Mouse (Mus musculus): Measurements from ENCODE around the gene Slc22a23. TPM values are rescaled to one million over a fixed set of nuclear protein-coding genes. Genes with fewer than 3 reads are reported as not detected.

The Slc22a23 gene
- polyA plus RNA-seq, 1 experiment from 2014 or later, result 70.6 TPM

DNA sequence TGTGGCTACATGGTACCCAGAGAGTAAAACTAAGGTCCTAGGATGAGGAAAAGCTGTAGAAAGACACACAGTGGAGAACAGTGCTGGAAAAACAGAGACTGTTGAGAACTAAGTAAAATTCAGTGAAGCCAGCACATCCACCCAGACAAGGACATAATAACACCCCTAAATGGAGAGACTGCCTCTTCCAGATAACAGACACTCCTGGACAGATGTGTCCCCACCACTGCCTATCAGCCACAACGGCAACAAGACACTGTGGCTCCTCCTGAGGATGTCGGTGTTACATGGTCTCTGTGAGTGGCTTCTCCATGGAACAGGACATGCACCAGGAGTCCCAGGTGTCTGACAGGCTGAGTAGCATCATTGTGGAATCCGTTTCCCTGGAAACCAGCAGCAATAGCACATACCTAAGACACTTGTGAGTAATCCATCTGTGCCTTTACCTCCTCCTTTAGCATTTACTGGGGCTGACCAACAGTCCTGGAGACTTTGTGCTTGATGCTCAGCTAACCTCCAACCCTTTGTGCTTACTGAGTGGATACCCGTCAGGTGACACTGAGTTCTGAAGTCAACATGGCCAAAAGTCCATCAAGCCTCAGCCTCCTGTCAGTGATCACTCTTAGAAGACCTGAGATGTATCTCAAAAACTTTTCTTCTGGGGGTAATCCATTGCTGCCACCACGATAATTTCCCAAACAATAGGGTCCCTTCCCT lies 73.9 kb downstream of the Slc22a23 start:
- TF ChIP-seq CTCF (IDR thresholded peaks at IDR 0.05), result no peak
- ATAC-seq (no peak), DNase-seq (ENCODE audit: low read depth, low spot score) (no peak)
- H3K27me3 ChIP-seq, result no peaks in the 10 kb centered on the region
- in situ Hi-C loops (cut with MboI; ENCODE audit: low pct_unique_long_range_greater_than_20kb), result no loop called here
- POLR2A ChIA-PET, result no interaction called here
- CTCF ChIA-PET, result interaction anchor here (1.0 to 1.3 kb wide), 2 partner anchors 9 to 11 kb away, joined by 3 read pairs; no protein-coding TSS in a partner anchor

DNA sequence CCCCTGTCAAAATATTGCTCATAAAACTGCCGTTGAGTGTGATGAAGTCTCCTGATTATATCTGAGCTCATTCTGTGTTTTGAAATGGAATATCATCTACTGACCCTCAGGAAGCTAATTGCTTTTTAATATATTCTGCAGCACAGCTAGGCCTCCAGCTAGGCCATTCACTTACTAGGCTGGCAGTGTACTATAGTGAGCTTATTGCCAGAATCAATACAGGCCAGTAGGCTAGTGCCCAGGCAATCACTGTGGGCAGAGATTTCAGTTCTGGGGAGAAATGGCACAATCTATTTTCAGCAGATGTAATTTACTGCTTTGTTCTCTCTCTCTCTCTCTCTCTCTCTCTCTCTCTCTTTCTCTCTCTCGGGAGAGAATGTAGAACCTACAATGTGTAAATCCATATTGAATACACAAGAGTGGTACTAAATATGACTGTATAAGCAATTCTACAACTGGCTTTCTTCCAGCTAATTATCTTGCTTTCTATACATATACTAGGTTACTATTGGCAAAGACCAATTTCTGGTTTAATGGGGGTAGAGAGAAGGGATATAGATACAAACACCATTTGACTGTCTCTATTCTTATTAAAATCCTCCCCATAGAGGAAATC lies 75.5 kb downstream of the Slc22a23 start:
- ChIA-PET CTCF (interaction anchor here (1.2 to 1.5 kb wide), 4 partner anchors 9 to 44 kb away, joined by 4 to 5 read pairs (median 4); no protein-coding TSS in a partner anchor), POLR2A (interaction anchor here (0.7 kb wide), 1 partner anchor 13 kb away, joined by 3 read pairs; no protein-coding TSS in a partner anchor)
- H3K27me3 ChIP-seq, result no peaks in the 10 kb centered on the region
- DNase-seq (ENCODE audit: low read depth, low spot score) (no peak), ATAC-seq (no peak)
- TF ChIP-seq CTCF (IDR thresholded peaks at IDR 0.05), result no peak
- in situ Hi-C loops (cut with MboI; ENCODE audit: low pct_unique_long_range_greater_than_20kb), result no loop called here

DNA sequence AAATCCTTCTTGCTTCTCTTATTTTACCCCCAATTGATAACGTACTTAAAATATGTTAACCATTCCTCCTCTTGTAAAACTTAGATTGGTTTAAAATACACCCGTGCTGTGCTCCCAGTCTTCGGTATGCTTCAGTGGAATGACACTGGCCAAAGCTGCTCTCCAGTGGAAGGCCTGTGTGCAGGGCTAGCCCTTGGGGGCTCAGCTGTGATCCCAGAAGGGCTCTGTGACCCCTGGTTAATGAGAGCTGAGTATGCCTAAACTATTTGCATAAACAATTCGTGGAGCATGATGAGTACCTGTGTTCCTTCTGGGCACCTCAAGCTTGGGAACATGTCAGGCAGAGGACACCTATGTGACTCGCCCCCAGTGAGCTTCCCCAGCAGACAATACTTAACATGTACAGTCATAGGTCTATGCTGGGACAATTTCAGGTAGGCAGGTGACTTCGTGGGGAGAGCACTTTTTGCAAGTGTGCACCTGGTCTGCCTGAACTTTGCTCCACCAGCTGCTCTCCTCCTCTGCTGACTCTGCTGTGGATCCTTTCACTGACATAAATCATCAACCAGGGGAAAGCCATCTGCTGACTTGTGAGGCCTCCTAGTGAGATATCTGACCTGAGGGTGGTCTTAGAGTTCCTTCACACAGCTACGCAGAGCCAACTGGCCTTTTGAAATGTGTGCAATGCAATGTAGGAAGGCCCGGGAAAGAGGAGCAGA lies 77.9 kb downstream of the Slc22a23 start:
- in situ Hi-C loops (cut with MboI; ENCODE audit: low pct_unique_long_range_greater_than_20kb), result no loop called here
- ChIA-PET POLR2A (no interaction called here), CTCF (interaction anchor here (1.3 to 1.6 kb wide), 2 partner anchors 10 to 12 kb away, joined by 5 read pairs; no protein-coding TSS in a partner anchor)
- ATAC-seq (no peak), DNase-seq (ENCODE audit: low read depth, low spot score) (no peak)
- no peak for TF ChIP-seq CTCF (IDR thresholded peaks at IDR 0.05)
- no peaks in the 10 kb centered on the region for H3K27me3 ChIP-seq

DNA sequence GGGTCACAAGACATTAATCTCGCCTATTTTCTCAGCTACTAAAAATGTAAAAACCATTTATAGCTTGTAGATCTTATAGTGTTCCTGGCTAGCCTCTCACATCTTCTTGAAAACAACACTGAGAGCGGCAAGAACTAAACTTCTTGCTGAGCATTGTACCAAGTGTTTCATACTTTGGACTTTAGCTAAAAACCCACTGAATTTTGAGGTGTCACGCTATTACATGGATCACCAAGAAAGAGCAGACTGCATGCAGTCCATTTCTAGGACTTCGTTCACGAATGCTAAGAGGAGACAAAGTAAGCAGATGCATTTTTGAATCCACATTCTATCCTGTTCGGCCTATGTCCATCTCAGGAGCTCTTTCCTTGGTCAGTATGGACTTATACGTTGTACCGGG lies 78.9 kb downstream of the Slc22a23 start:
- TF ChIP-seq CTCF (IDR thresholded peaks at IDR 0.05), result no peak
- ATAC-seq, result no peak
- ChIA-PET POLR2A (interaction anchor here (0.8 kb wide), 1 partner anchor 84 kb away, joined by 3 read pairs; no protein-coding TSS in a partner anchor), CTCF (interaction anchor here (1.1 to 1.3 kb wide), 2 partner anchors 9 to 23 kb away, joined by 3 to 5 read pairs; no protein-coding TSS in a partner anchor)
- DNase-seq (ENCODE audit: low read depth, low spot score), result no peak
- in situ Hi-C loops (cut with MboI; ENCODE audit: low pct_unique_long_range_greater_than_20kb), result no loop called here
- H3K27me3 ChIP-seq, result no peaks in the 10 kb centered on the region

DNA sequence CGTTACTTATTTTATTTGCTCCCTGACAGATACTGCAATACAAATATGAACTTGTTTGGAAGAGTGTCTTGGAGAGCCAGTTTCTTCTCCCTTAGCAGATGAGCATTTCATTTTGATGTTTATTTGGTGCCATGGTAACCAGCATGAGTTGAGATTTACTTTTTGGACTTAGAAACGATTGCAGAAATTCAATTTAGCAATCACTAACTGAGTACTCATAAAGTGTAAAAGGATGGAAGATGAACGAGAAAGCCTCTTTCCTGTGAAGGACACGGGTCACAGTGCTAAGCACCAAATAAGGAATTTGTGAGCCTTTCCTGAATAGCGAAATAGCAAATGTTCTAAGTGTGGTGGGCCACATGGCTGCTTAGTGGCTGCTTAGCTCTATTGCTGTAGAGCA lies 79.4 kb downstream of the Slc22a23 start:
- no peak for ATAC-seq
- in situ Hi-C loops (cut with MboI; ENCODE audit: low pct_unique_long_range_greater_than_20kb), result no loop called here
- ChIA-PET CTCF (interaction anchor here (1.1 kb wide), 1 partner anchor 24 kb away, joined by 3 read pairs; no protein-coding TSS in a partner anchor), POLR2A (interaction anchor here (0.8 kb wide), 1 partner anchor 84 kb away, joined by 3 read pairs; no protein-coding TSS in a partner anchor)
- TF ChIP-seq CTCF (IDR thresholded peaks at IDR 0.05), result no peak
- no peak for DNase-seq (ENCODE audit: low read depth, low spot score)
- H3K27me3 ChIP-seq, result no peaks in the 10 kb centered on the region

DNA sequence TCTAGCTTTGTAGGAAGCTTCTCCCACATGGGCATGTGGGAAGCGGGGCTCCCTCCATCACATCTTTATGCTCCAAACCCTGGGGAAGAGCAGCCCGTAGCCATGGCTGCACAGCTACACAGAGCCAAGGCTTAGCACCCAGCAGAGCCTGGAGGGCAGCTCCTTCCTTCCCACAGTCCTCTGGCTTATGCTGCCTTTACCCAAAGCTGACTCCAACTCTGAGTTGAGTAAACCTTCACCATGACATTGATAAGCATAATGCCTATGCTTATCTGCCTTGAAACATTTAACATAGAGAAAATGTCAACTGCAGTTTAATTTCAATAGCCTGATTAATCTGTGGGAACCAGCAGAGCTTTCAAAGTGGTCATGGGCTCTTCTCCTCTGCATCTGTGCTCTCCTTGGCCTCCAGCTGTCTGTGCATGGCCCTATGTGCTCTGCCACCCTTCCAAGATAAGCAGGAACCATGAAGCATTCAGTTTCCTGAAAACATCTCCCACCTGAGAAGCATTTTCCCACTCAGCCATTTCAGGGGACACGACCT lies 79.9 kb downstream of the Slc22a23 start:
- in situ Hi-C loops (cut with MboI; ENCODE audit: low pct_unique_long_range_greater_than_20kb), result no loop called here
- DNase-seq (ENCODE audit: low read depth, low spot score), result no peak
- CTCF ChIA-PET, result no interaction called here

DNA sequence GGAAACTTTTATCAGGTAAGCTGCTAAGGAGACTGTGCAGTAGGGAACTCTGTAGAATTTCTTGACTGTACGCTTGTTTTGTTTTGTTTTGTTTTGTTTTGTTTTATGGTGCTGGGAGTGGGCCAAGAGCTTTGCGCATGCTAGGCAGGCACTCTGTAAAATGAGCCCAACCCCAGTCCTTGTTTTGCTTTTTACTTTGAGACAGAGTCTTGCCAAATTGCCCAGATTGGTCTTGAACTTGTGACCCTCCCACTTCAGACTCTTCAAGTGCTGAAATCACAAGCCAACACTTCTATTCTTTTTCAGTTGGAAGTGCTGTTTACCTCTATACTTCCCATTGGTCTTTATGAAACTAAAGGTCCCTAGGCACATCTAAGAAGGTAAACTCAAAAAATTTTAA lies 80.5 kb downstream of the Slc22a23 start:
- no peaks in the 10 kb centered on the region for H3K27me3 ChIP-seq
- DNase-seq (ENCODE audit: low read depth, low spot score) (no peak), ATAC-seq (no peak)
- CTCF ChIA-PET, result no interaction called here
- in situ Hi-C loops (cut with MboI; ENCODE audit: low pct_unique_long_range_greater_than_20kb), result no loop called here
- TF ChIP-seq CTCF (IDR thresholded peaks at IDR 0.05), result no peak
- POLR2A ChIA-PET, result no interaction called here

More for the DNA sequence above, 79.9 kb downstream of the Slc22a23 start:
- TF ChIP-seq CTCF (IDR thresholded peaks at IDR 0.05), result no peak
- no peaks in the 10 kb centered on the region for H3K27me3 ChIP-seq
- POLR2A ChIA-PET, result no interaction called here
- no peak for ATAC-seq

DNA sequence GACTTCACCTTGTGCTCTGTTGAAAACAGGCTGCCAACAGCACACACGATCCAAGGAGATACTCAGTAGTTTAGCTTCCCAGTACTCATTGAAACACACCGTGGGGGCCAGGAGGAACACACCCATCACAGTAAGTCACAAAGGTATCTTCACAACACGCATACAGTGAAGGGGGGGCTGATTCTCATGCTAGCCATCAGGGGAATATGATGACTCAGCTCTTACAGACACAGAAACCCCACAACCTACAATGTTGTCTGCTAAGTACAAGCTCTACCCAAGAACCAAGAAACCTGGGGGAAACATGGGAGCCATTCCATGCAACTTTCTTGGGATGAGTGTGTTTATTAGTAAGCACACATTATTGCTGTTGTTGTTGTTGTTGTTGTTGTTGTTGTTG lies 86.2 kb downstream of the Slc22a23 start:
- no peak for ATAC-seq
- no peak for TF ChIP-seq CTCF (IDR thresholded peaks at IDR 0.05)
- CTCF ChIA-PET, result interaction anchor here (0.9 to 1.1 kb wide), 2 partner anchors 10 to 13 kb away, joined by 3 read pairs; no protein-coding TSS in a partner anchor
- in situ Hi-C loops (cut with MboI; ENCODE audit: low pct_unique_long_range_greater_than_20kb), result no loop called here
- DNase-seq (ENCODE audit: low read depth, low spot score), result no peak
- H3K27me3 ChIP-seq, result no peaks in the 10 kb centered on the region
- POLR2A ChIA-PET, result no interaction called here

DNA sequence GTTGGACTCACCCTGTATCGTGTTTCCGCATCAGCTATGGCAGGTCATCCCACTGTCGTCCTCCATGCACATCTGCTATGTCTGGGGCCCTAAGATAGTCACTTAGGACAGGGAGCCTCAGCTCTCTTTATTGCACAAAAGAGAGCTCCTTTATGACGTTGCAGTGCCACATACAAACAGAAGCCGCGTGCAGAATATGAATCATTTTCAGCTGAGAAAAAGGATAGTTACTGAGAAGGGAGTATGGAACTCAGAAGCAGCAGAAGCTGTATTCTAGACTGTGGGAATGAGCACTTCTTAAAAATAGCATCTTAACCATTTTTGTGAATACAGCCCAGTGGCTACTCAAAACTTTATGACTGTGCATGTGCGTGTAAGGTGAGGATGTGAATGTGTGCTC lies 87.8 kb downstream of the Slc22a23 start:
- no peak for TF ChIP-seq CTCF (IDR thresholded peaks at IDR 0.05)
- CTCF ChIA-PET, result interaction anchor here (0.9 to 1.7 kb wide), 4 partner anchors 10 to 31 kb away, joined by 3 to 5 read pairs (median 4); no protein-coding TSS in a partner anchor
- in situ Hi-C loops (cut with MboI; ENCODE audit: low pct_unique_long_range_greater_than_20kb), result no loop called here
- no peak for DNase-seq (ENCODE audit: low read depth, low spot score)
- POLR2A ChIA-PET, result interaction anchor here (0.9 kb wide), 1 partner anchor 12 kb away, joined by 3 read pairs; no protein-coding TSS in a partner anchor
- H3K27me3 ChIP-seq, result no peaks in the 10 kb centered on the region
- ATAC-seq, result no peak

DNA sequence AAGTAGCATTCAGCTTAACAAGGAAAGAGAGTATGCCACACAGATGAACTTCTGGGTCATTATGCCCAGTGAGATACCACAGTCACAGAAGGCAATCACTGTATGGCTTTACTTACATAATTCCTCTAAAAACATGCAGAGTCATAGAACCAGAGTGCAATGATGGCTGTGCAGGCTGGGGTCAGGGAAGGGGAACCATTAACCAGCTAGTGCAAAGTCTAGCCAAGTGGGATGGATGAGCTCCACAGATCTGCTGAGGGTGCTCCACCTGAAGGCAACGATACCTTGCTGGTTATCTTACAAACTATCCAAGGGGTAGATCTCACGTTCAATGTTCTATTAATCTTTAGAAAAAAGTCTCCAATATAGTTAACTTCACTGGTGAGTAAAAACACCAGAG lies 88.3 kb downstream of the Slc22a23 start:
- DNase-seq (ENCODE audit: low read depth, low spot score), result no peak
- no peak for TF ChIP-seq CTCF (IDR thresholded peaks at IDR 0.05)
- no peak for ATAC-seq
- in situ Hi-C loops (cut with MboI; ENCODE audit: low pct_unique_long_range_greater_than_20kb), result no loop called here
- CTCF ChIA-PET, result interaction anchor here (0.9 to 1.7 kb wide), 3 partner anchors 10 to 14 kb away, joined by 4 to 5 read pairs (median 5); no protein-coding TSS in a partner anchor
- H3K27me3 ChIP-seq, result no peaks in the 10 kb centered on the region
- POLR2A ChIA-PET, result interaction anchor here (0.9 kb wide), 1 partner anchor 13 kb away, joined by 3 read pairs; no protein-coding TSS in a partner anchor
